Mouse (Mus musculus): ENCODE data around the gene Iqub.

GRCm38 (mm10) chr6:24415500-24415899 lies 99.4 kb downstream of the Iqub start:
- TF ChIP-seq POLR2A (IDR thresholded peaks at IDR 0.05; ENCODE audit: borderline replicate concordance, control insufficient read depth, low read depth, low read length), result no peak
- no peak for TF ChIP-seq CTCF (IDR thresholded peaks at IDR 0.05; ENCODE audit: control insufficient read depth, insufficient read depth, low read length)

Data from bone marrow, adult 2 months (tissue).